Mouse (Mus musculus) heart, adult 8-10 months (tissue): ENCODE measurements at regions not wholly inside any gene's neighbourhood (a gene's known extent, or its start where the extent isn't known, plus 50 kb on each side); places are given as distances from the start of the nearest gene placed in this dataset.

Source experiments
- DNase-seq: peaks from one replicate; pipeline ENCODE4 v3.0.0; 2022; ENCODE audit warnings: low spot score

DNA sequence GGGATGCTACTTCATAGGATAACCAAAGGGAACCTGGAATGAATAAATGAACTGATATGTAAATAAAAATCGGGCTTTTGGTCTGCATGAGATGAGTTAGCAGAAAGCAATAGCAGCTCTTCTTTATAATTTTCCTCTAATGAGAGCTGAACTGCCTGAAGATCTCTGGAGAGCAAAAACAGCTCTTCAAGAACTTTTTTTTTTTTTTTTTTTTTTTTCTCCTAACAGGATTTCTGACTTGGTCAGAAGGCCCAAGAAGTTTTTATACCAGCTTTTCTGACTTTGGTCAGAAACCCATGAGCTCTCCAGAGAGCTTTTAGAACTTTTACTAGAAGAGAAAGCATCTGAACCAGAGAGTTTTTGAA is 79.6 kb upstream of the Ptprk start:
- DNase-seq: no peak

GRCm38 (mm10) chr10:28010756-28011155 is 63.9 kb upstream of the Ptprk start:
- DNase-seq: no peak

DNA sequence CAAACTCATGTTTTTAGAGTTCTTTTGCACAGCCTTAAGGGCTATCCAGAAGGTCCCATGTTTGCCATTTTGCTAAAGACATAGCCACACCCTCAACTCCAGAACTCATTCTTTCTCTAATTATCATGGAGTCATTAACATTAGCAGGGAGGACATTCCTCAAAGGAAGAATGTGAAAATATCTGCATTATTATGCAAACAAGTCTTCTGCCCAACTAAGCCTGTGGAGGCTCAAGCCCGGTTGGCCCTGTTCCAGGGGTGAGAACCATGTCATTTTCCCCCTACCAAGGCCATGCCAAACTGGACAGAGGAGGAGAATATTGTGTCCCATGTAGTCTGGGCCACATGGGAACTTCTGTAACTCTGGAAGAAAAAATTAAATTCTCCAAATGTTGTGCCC is 62.5 kb upstream of the Ptprk start:
- DNase-seq: no peak

- DNase-seq: no peak
These were observed 61.2 kb upstream of the Ptprk start for GRCm38 (mm10) chr10:28013401-28013800.

DNA sequence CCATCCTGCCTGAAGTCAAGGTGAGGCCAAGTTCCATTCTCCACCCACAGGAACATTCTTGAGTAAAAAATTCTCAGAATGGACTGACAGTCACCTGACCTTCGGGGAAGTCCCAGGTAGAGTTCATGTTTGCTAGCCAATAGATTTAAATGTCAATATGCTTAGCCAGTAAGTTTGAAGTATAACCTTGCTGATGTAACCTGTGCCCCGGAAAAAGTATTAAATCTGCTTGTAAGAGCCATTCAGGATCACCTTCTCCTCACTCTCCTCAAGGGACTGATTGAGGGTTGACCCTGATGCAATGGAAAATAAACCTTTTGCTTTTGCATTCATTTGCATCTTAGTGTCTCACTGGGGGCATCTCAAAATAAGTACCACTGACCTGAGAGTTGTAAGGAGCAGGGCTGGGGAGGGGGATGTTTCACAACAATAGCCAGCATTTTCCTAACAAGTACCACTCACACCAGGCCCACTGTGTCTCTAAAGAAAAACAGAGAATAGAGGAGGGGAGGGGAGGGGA is 60.3 kb upstream of the Ptprk start:
- no peak for DNase-seq
